ENCODE assay signal across 18 mouse cellular contexts in genomic region chr4:134319074-134319473, GRCm38 (mm10). TPM values are rescaled to one million over a fixed set of nuclear protein-coding genes. Genes with fewer than 3 reads are reported as not detected.
"Had no signal": no experiment of that assay in that cellular context is flagged by ENCODE, and none has a peak within 500 bp of the region (broad histone marks: within the 10 kb centered on the region; RNA-seq: fewer than 3 reads in every experiment).

No protein-coding gene starts in this region.

- ATAC-seq: liver, postnatal 0 days; midbrain, embryonic 15.5 days had no signal

- H3K4me3 ChIP-seq: layer of hippocampus, adult 2 months; limb, embryonic 12.5 days; liver, embryonic 13.5 days; lung, embryonic 15.5 days; megakaryocyte, embryonic 14.5 days; midbrain, embryonic 15.5 days; neural tube, embryonic 13.5 days had no signal

- DNase-seq: kidney, postnatal 4 days; liver; liver, embryonic 13.5 days; liver, postnatal 0 days; lung, postnatal 14 days; right cerebral cortex, adult 18-20 months had no signal

- H3K4me2 ChIP-seq: limb, embryonic 12.5 days; liver, embryonic 13.5 days; lung, embryonic 15.5 days; midbrain, embryonic 11.5 days; midbrain, embryonic 15.5 days; neural tube, embryonic 13.5 days had no signal

- H3K9ac ChIP-seq: limb, embryonic 12.5 days; liver, embryonic 13.5 days; liver, postnatal 0 days; lung, embryonic 15.5 days; midbrain, embryonic 15.5 days; neural tube, embryonic 13.5 days had no signal

- H3K4me1 ChIP-seq: liver, embryonic 13.5 days; lung, embryonic 15.5 days; midbrain, embryonic 15.5 days had no signal

- H3K27me3 ChIP-seq: limb, embryonic 12.5 days; lung, embryonic 15.5 days; midbrain, embryonic 15.5 days; neural tube, embryonic 13.5 days had no signal

- H3K9me3 ChIP-seq: liver, embryonic 13.5 days; lung, embryonic 15.5 days; midbrain, embryonic 15.5 days; neural tube, embryonic 13.5 days had no signal

- H3K36me3 ChIP-seq: limb, embryonic 12.5 days; liver, embryonic 13.5 days; lung, embryonic 15.5 days; midbrain, embryonic 15.5 days; neural tube, embryonic 13.5 days had no signal

- H3K27ac ChIP-seq: layer of hippocampus, adult 2 months; limb, embryonic 12.5 days; liver, embryonic 13.5 days; lung, embryonic 15.5 days; macrophage; midbrain, embryonic 15.5 days; neural tube, embryonic 13.5 days; stomach, postnatal 0 days had no signal

RNA-seq across cellular contexts. Expression of gene Trim63, which starts 4.2 kb away (rescaled TPM):
- total RNA-seq: layer of hippocampus, adult 2 months; monocyte, adult 5-6 weeks had no signal
- polyA plus RNA-seq: macrophage; midbrain, embryonic 11.5 days had no signal

RNA-seq across cellular contexts. Expression of gene Slc30a2, which starts 23.9 kb away (rescaled TPM):
- total RNA-seq: layer of hippocampus, adult 2 months; layer of hippocampus, postnatal 10 days; left cerebral cortex, postnatal 36 days; monocyte, adult 5-6 weeks had no signal
- polyA plus RNA-seq: liver, embryonic 13.5 days; liver, postnatal 0 days; macrophage; midbrain, embryonic 11.5 days had no signal
